Mouse (Mus musculus) embryonic fibroblast, embryonic 13.5 days (primary cell): ENCODE data around the gene Fbxw8.

Source experiments
- CTCF ChIP-seq: IDR thresholded peaks from 2 replicates; pipeline ENCODE4 v1.5.1; 2011; ENCODE audit warnings: mild to moderate bottlenecking, control low read depth, low read length, moderate library complexity, borderline replicate concordance; ENCODE audit not compliant: insufficient read depth
- POLR2A ChIP-seq: IDR thresholded peaks from 2 replicates; pipeline ENCODE4 v1.6.1; 2011; ENCODE audit warnings: low read depth, mild to moderate bottlenecking, control low read depth, low read length, moderate library complexity

- no peak for TF ChIP-seq CTCF
- no peak for TF ChIP-seq POLR2A
Measured at GRCm38 (mm10) chr5:118171665-118172064, 16.4 kb upstream of the Fbxw8 start.
